Mouse (Mus musculus) erythroblast, embryonic 14.5 days (primary cell): ENCODE results near the gene Ica1.

ENCODE experiments used
- GATA1 ChIP-seq: IDR thresholded peaks from 2 replicates; pipeline ENCODE4 v1.6.1; 2012; ENCODE audit warnings: low read length, inconsistent platforms, mixed read lengths
- TAL1 ChIP-seq: IDR thresholded peaks from 3 replicates; pipeline ENCODE4 v1.6.1; 2012; ENCODE audit warnings: low read length, inconsistent platforms, mixed read lengths

DNA sequence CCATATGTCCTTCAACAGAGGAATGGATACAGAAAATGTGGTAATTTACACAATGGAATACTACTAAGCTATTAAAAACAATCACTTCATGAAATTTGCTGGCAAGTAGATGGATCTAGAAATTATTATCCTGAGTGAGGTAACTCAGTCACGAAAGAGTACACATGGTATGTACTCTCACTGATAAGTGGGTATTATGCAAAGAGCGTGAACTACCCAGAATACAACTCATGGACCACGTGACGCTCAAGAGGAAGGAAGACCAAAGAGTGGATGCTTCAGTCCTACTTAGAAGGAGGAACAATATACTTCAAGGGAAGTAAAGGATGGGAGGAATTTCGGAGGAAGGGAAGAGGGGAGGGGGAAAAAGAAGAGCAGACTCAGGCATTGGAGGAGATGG lies 11.6 kb downstream of the Ica1 start:
- TF ChIP-seq GATA1: no peak
- TF ChIP-seq TAL1: no peak
